Mouse (Mus musculus) limb, embryonic 15.5 days (tissue): ENCODE results near the gene Dtnb. TPM values are rescaled to one million over a fixed set of nuclear protein-coding genes. Genes with fewer than 3 reads are reported as not detected.

Experiments used
- ATAC-seq: fragments of 200-750 bp; cut with Nextera tagmentation; 2 replicates; pipeline ENCODE4 v1.8.0; 2017; ENCODE audit warnings: low read depth, moderate TSS enrichment; ENCODE audit not compliant: insufficient number of reproducible peaks, low FRiP score, low TSS enrichment
- H3K27ac ChIP-seq: fragments of 300-500 bp; sonication (generic); 2 replicates; pipeline ENCODE4 v1.5.1; 2015; ENCODE audit warnings: moderate library complexity, mild to moderate bottlenecking, inconsistent platforms
- H3K27me3 ChIP-seq: fragments of 300-500 bp; sonication (generic); 2 replicates; pipeline ENCODE4 v1.6.1; 2015; ENCODE audit warnings: inconsistent platforms
- H3K36me3 ChIP-seq: fragments of 300-500 bp; sonication (generic); 2 replicates; pipeline ENCODE4 v1.6.1; 2015; ENCODE audit warnings: inconsistent platforms
- H3K4me1 ChIP-seq: fragments of 300-500 bp; sonication (generic); 2 replicates; pipeline ENCODE4 v1.6.1; 2015; ENCODE audit warnings: inconsistent platforms
- H3K4me2 ChIP-seq: fragments of 300-500 bp; sonication (generic); 2 replicates; pipeline ENCODE4 v1.6.1; 2015; ENCODE audit warnings: mild to moderate bottlenecking, inconsistent platforms
- H3K4me3 ChIP-seq: fragments of 300-500 bp; sonication (generic); 2 replicates; pipeline ENCODE4 v1.5.1; 2015; ENCODE audit warnings: mild to moderate bottlenecking, inconsistent platforms
- H3K9ac ChIP-seq: fragments of 300-500 bp; sonication (generic); 2 replicates; pipeline ENCODE4 v1.6.1; 2015; ENCODE audit warnings: inconsistent platforms
- H3K9me3 ChIP-seq: fragments of 300-500 bp; sonication (generic); 2 replicates; pipeline ENCODE4 v1.6.1; 2016; ENCODE audit warnings: inconsistent platforms
- WGBS: fragments of 180-500 bp; shearing (Covaris S2); methylation state at CpG from one replicate; pipeline ENCODE4 v1.1.7; 2015; 5-methylcytosine and 5-hydroxymethylcytosine counted together
- polyA plus RNA-seq: library from polyadenylated mRNA; unstranded; fragments of >200 nt; fragmentation: Nextera tagmentation; extraction: Ambion mirVana; gene quantifications from 2 replicates; pipeline ENCODE4 v1.2.1, GENCODE M21; 2015

The Dtnb gene
- polyA plus RNA-seq, 1 experiment from 2014 or later: 28.6 TPM

DNA sequence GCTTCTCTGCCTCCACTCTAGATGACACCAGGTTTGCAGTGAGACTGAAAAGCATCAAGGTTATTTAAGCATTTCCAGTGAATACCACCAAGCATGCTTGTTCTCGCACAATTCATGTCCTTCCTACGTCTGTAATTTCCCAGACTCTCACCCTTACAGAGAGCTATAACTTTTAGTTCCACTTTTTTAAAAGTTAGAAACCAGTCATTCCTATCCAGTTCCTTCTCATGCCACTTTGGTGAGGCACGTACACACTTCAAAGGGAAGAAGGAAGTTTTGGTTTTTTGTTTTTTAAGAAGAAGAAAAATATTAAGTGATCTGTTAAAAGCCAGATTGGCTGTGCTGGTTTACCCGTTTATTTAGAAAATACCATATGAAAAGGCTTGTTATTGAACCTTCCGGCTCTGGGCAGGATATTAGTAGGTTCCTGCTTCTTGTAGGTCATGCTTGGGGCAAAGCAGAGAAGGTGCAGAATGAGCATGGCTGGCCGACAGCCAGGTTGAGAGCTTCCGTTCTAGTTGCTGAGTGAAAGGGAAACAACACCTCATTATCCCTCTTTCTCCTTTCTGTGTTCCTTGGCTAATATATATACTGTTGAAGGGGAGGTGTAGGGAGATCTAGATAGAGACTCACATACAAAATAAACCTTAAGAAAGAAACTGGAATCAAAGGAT, 173.4 kb downstream of the Dtnb start:
- no peaks in the 10 kb centered on the region for H3K36me3 ChIP-seq
- no peak for ATAC-seq
- WGBS: 45% methylated on average over 7 of the region's 7 CpGs
- no peak overlapping the region for H3K27ac ChIP-seq
- H3K4me2 ChIP-seq: no peak overlapping the region
- no peaks in the 10 kb centered on the region for H3K4me1 ChIP-seq
- no peak overlapping the region for H3K4me3 ChIP-seq
- H3K27me3 ChIP-seq: no peaks in the 10 kb centered on the region
- no peaks in the 10 kb centered on the region for H3K9me3 ChIP-seq
- no peak overlapping the region for H3K9ac ChIP-seq

DNA sequence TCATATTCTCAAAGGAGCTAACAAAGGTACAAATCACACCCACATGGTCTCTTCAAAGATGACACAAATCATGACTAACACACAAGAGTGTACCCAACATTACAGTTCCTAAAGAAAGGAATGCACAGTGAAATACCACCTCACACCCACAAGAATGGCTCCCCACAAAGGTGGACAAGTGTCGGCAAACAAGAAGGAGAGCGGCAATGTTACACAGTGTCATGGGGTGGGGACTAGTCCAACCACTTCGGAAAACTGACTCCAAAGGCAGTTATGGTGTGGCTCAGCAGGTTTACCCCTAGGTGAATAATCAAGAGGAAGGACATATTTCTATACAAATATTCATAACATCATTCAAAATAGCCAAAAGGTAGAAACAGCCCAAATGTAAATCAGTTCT, 174.2 kb downstream of the Dtnb start:
- H3K9me3 ChIP-seq: no peaks in the 10 kb centered on the region
- H3K36me3 ChIP-seq: no peaks in the 10 kb centered on the region
- no peak overlapping the region for H3K4me2 ChIP-seq
- WGBS: 83% methylated on average over 3 of the region's 3 CpGs
- no peak overlapping the region for H3K9ac ChIP-seq
- no peak overlapping the region for H3K27ac ChIP-seq
- H3K4me1 ChIP-seq: no peaks in the 10 kb centered on the region
- no peak overlapping the region for H3K4me3 ChIP-seq
- ATAC-seq: no peak
- no peaks in the 10 kb centered on the region for H3K27me3 ChIP-seq

DNA sequence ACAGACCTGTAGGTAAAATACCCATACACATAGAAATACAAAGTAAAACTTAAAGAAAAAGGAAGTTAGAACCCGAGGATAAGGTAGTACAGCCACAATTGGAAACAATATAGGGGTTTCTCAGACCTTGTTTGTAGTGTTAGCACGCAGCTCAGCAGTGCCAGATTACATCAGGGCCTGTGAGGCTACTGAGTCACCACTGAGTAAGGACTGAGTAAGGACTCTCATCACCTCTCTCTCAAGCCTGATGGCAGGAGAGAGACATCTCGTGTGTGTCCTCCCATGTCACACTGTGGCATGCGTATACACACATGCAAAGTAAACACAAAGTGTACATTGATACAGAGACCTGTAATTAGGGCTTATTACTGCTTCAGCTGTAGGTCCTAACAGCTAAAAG, 175.4 kb downstream of the Dtnb start:
- 0 out of 2 replicates have a peak, but pooled peaks cover 2% of the 10 kb centered on the region for H3K36me3 ChIP-seq
- H3K4me1 ChIP-seq: no peaks in the 10 kb centered on the region
- 91% methylated on average over 4 of the region's 4 CpGs for WGBS
- H3K27ac ChIP-seq: no peak overlapping the region
- H3K4me3 ChIP-seq: no peak overlapping the region
- H3K9ac ChIP-seq: no peak overlapping the region
- no peaks in the 10 kb centered on the region for H3K27me3 ChIP-seq
- no peak for ATAC-seq
- H3K4me2 ChIP-seq: no peak overlapping the region
- H3K9me3 ChIP-seq: no peaks in the 10 kb centered on the region

DNA sequence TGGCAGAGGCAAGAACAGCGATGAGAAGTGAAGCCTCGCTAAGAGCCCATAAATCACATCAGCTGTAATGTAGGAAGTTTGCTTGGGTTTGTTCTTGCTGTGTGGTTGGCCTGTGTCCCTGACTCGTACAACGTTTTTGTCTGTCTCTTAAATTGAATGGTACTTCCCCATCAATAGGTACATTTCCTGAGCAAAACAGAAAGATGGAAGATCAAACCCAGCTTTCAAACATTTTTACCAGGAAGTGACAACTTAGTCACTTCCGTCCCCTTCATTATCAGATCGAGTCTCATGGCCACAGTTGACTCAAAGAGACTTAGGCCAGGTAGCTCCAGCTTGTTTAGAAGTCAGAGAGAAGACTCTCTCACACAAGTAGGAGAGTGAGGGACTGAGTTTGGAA, 183.3 kb downstream of the Dtnb start:
- ATAC-seq: no peak
- H3K4me3 ChIP-seq: no peak overlapping the region
- no peak overlapping the region for H3K9ac ChIP-seq
- peaks cover 12% of the 10 kb centered on the region; the same call in 1 of the 2 replicates for H3K36me3 ChIP-seq
- H3K4me1 ChIP-seq: peaks cover 3% of the 10 kb centered on the region; the same call in 1 of the 2 replicates
- 71% methylated on average over 6 of the region's 6 CpGs for WGBS
- no peaks in the 10 kb centered on the region for H3K9me3 ChIP-seq
- H3K27ac ChIP-seq: no peak overlapping the region
- no peaks in the 10 kb centered on the region for H3K27me3 ChIP-seq
- no peak overlapping the region for H3K4me2 ChIP-seq

DNA sequence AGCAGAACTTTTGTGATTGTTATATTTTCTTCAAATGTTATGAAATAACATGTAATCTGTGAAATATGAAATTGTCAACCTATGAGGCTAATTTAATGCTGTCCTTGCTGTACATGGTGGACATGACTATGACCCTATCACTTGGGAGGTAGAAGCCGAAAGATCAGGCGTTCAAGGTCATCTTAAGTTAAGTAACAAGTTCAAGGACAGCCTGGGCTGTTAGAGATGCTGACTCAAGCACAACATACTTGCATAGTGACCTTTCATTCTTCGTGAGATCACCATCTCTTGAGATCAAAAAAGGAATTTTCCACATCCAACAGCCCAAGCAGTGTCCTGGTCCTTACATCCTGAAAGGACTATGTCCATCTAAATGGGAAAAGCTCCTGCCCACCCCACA, 184.0 kb downstream of the Dtnb start:
- Histone ChIP-seq H3K4me3 (no peak overlapping the region), H3K36me3 (peaks cover 16% of the 10 kb centered on the region; the same call in 1 of the 2 replicates), H3K27ac (no peak overlapping the region), H3K27me3 (no peaks in the 10 kb centered on the region), H3K4me1 (peaks cover 3% of the 10 kb centered on the region; the same call in 1 of the 2 replicates), H3K9ac (no peak overlapping the region), H3K4me2 (no peak overlapping the region), H3K9me3 (no peaks in the 10 kb centered on the region)
- 89% methylated on average over 3 of the region's 3 CpGs for WGBS
- no peak for ATAC-seq

DNA sequence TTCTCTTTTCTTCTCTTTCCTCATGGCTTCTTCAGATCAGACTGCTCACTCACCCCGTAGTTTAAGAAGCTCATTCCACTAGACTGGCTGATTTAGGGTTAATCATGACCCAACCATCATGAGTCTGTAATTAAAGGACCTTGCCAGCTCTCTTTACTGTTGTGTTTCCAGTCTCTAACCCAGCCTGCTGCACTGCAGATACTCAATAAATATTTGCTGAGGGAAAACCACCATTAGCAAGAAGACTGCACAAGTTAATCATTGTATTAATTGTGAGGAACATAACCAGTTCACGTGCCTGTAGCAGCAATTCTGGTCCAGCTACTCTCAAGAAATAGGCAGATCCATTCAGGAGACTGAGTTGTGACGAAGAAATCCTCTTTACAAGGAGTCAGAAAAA, 185.9 kb downstream of the Dtnb start:
- Histone ChIP-seq H3K4me2 (no peak overlapping the region), H3K27me3 (no peaks in the 10 kb centered on the region), H3K4me1 (peaks cover 3% of the 10 kb centered on the region; the same call in 1 of the 2 replicates), H3K27ac (no peak overlapping the region), H3K9me3 (no peaks in the 10 kb centered on the region), H3K4me3 (no peak overlapping the region), H3K9ac (no peak overlapping the region), H3K36me3 (peaks cover 13% of the 10 kb centered on the region; the same call in 1 of the 2 replicates)
- ATAC-seq: no peak
- WGBS: 67% methylated on average over 3 of the region's 3 CpGs

DNA sequence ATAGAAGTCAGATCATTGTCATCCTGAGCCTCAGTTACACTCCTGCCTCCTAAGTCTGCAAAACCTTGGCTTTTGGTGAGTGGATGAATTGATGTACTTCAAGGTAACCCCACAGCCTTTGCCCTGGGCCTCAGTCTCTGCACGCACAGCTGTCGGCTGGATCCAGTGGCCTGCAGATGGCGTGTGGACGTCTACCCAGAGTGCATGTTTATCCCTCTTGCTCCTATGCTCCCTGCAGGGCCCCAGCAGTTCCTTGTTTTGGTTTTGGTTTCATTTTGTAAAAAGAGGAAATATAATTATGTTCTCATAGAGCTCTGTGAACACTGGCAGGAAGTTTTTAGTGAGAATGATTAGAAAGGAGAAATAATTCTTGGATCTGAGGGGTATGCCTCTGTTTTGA, 187.2 kb downstream of the Dtnb start:
- Histone ChIP-seq H3K9ac (no peak overlapping the region), H3K36me3 (peaks cover 8% of the 10 kb centered on the region; the same call in 1 of the 2 replicates), H3K27ac (no peak overlapping the region; the same call in 1 of the 2 replicates), H3K9me3 (no peaks in the 10 kb centered on the region), H3K4me3 (no peak overlapping the region), H3K27me3 (no peaks in the 10 kb centered on the region), H3K4me2 (no peak overlapping the region), H3K4me1 (peaks cover 3% of the 10 kb centered on the region; the same call in 1 of the 2 replicates)
- 47% methylated on average over 4 of the region's 4 CpGs for WGBS
- ATAC-seq: no peak

DNA sequence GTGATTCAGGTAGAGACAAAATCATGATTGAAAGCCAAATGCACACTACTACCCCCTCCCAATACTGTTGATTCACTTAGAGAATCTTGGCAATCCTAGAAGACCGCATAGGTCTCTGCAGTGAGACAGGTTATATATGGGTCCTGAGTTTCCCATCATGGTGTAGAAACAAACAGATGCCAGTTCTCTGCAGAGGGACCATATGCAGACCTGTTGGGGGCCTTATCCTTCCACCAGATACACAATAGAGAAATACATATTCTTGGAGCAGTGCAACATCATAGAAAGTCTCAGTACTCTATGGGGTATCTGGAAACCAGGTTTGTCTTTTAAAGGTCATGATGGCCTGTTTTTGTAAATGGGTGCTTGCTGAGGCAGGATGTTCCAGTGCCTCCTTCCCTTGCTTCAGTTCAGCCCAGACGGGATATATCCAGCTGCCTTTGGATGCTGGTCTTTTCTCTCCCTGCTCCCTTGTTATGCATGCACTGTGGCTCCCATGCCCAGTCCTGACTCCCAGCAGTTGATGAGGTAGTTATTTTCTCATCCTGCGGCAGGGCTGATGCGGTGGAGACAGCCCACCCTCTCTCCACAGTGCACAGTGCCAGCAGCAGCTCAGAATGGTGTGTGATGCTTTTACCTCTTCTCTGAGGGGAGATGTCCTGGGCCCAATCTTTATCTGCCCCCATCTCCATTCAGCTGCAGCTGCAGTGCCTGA, 188.9 kb downstream of the Dtnb start:
- 77% methylated on average over 4 of the region's 4 CpGs for whole genome bisulfite sequencing
- H3K4me3 ChIP-seq: no peak overlapping the region
- peaks cover 3% of the 10 kb centered on the region; the same call in 1 of the 2 replicates for H3K4me1 ChIP-seq
- H3K9me3 ChIP-seq: no peaks in the 10 kb centered on the region
- H3K9ac ChIP-seq: no peak overlapping the region
- no peak overlapping the region for H3K4me2 ChIP-seq
- H3K27ac ChIP-seq: no peak overlapping the region
- H3K36me3 ChIP-seq: peaks cover 4% of the 10 kb centered on the region; the same call in 1 of the 2 replicates
- ATAC-seq: no peak
- H3K27me3 ChIP-seq: no peaks in the 10 kb centered on the region

DNA sequence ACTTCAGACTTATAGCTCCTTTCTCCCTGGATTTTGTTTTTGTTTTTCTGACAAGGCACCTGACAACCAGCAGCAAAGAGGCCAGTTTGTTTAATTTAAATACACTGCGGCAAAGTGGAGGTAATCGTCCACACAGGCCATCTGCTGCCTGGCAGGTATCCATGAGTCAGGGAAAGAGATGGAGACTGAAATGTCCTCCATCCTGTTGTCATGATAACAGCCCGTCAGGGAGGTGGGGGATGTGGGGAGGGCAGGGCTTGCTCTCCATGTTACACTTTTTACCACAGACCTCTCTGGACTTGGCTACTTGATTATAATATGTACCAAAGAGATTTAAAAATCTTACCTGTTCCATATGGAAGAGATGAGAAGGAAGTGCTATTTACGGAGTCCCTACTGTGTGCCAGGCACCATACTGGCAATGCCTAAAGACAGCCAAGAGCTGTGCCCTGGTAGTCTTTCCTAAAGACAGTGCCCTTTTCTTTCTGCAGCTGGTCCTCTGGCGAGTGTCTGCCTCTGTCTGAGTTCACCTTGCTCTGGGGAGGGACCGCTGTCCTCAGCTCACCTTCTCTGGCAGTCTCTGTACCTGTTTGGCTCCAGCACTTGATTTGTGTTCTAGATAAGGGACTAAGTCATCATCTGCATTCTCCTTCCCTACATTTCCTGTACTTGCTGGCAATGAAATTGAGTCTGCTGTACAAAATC, 189.6 kb downstream of the Dtnb start:
- Histone ChIP-seq H3K36me3 (peaks cover 4% of the 10 kb centered on the region; the same call in 1 of the 2 replicates), H3K27me3 (no peaks in the 10 kb centered on the region), H3K4me2 (no peak overlapping the region), H3K4me1 (peaks cover 3% of the 10 kb centered on the region; the same call in 1 of the 2 replicates), H3K9ac (no peak overlapping the region), H3K4me3 (no peak overlapping the region), H3K27ac (no peak overlapping the region), H3K9me3 (no peaks in the 10 kb centered on the region)
- 72% methylated on average over 6 of the region's 6 CpGs for WGBS
- ATAC-seq: no peak

DNA sequence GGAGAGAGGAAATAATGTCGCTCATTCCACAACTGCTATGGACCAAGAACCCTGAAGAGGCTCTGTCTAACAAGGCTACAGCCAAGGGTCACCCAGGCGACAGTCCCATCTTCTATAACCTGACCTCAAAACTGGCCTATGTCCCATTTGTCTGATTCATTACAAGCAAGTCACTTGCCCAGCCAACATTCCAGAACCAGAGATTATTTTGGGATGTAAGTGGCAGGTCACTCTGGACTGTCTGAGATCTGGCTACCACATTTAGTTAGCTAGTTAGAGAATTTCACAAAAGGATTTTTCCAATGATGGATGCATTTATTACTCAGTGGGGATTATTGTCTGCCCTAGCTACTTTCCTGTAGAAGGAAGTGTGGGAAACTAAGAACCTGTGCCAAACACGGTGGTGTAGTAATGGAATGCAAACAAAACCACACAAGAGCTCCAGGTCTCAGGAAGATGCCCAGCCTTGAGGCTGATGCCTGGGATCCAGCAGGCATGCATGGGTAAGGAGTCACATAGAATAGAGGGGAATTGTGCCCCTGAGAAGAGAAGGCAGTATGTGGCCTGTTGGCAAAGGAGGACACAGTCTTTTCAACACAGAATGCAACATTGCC, 192.1 kb downstream of the Dtnb start:
- H3K4me1 ChIP-seq: peaks cover 2% of the 10 kb centered on the region; the same call in 1 of the 2 replicates
- no peak overlapping the region for H3K4me3 ChIP-seq
- H3K4me2 ChIP-seq: no peak overlapping the region
- no peak overlapping the region for H3K27ac ChIP-seq
- no peaks in the 10 kb centered on the region for H3K9me3 ChIP-seq
- H3K9ac ChIP-seq: no peak overlapping the region
- 67% methylated on average over 3 of the region's 3 CpGs for WGBS
- H3K36me3 ChIP-seq: peaks cover 4% of the 10 kb centered on the region; the same call in 1 of the 2 replicates
- ATAC-seq: no peak
- no peaks in the 10 kb centered on the region for H3K27me3 ChIP-seq

DNA sequence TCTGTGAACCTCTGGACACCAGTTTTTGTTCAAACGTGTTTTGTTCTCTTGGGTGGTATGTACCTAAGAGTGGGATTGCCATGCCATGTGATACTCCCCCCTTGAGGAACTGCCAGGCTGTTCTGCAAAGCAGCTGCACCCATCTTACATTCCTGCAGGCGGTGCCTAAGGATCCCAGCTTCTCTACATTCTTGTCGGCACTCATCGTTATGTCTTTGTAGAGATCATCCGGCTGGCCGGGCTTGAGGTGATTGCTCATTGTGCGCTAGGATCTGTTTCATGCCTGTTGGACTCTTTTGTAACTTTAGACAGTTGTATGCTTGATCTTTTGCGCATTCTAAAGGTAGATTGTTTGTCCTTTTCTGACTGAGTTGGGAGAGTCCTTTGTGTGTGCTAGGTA, 195.2 kb downstream of the Dtnb start:
- H3K4me1 ChIP-seq: no peaks in the 10 kb centered on the region
- H3K27ac ChIP-seq: no peak overlapping the region
- no peak for ATAC-seq
- no peaks in the 10 kb centered on the region; the same call in 1 of the 2 replicates for H3K36me3 ChIP-seq
- H3K9me3 ChIP-seq: no peaks in the 10 kb centered on the region
- no peak overlapping the region for H3K9ac ChIP-seq
- no peak overlapping the region for H3K4me2 ChIP-seq
- H3K4me3 ChIP-seq: no peak overlapping the region
- WGBS: 78% methylated on average over 8 of the region's 8 CpGs
- H3K27me3 ChIP-seq: no peaks in the 10 kb centered on the region
